Mouse (Mus musculus) A20 (cell line): ENCODE measurements at regions not wholly inside any gene's neighbourhood (a gene's known extent, or its start where the extent isn't known, plus 50 kb on each side); places are given as distances from the start of the nearest gene placed in this dataset.

Source experiments
- DNase-seq: peaks from one replicate; pipeline ENCODE4 v3.0.0-alpha.2; 2011; ENCODE audit warnings: low read depth, low spot score

GRCm38 (mm10) chr17:64382894-64383293 is 51.2 kb upstream of the Pja2 start:
- no peak for DNase-seq

GRCm38 (mm10) chr17:64383600-64383999 is 51.9 kb upstream of the Pja2 start:
- peak; percentile 30 for DNase-seq

- DNase-seq, result no peak
Observed at GRCm38 (mm10) chr17:64390349-64390748, 58.6 kb upstream of the Pja2 start.

GRCm38 (mm10) chr17:64397254-64397897 is 65.7 kb upstream of the Pja2 start:
- no peak for DNase-seq

- no peak for DNase-seq
Observed at GRCm38 (mm10) chr17:64398114-64398692, 66.5 kb upstream of the Pja2 start.

GRCm38 (mm10) chr17:64398708-64399107 is 67.0 kb upstream of the Pja2 start:
- no peak for DNase-seq

- DNase-seq, result no peak
Observed at GRCm38 (mm10) chr17:64406742-64407254, 75.1 kb upstream of the Pja2 start.

- DNase-seq, result no peak
Observed at GRCm38 (mm10) chr17:64407255-64408011, 75.7 kb upstream of the Pja2 start.

- DNase-seq, result no peak
Observed at GRCm38 (mm10) chr17:64425811-64426210, 94.1 kb upstream of the Pja2 start.

- no peak for DNase-seq
Observed at GRCm38 (mm10) chr17:64426536-64426935, 94.8 kb upstream of the Pja2 start.

- DNase-seq, result no peak
Observed at GRCm38 (mm10) chr17:64439571-64439970, 107.9 kb upstream of the Pja2 start.

- DNase-seq, result no peak
Observed at GRCm38 (mm10) chr17:64454736-64455135, 123.0 kb upstream of the Pja2 start.

GRCm38 (mm10) chr17:64466273-64466672 is 134.3 kb upstream of the Man2a1 start:
- no peak for DNase-seq

GRCm38 (mm10) chr17:64466746-64467145 is 133.8 kb upstream of the Man2a1 start:
- DNase-seq, result no peak

GRCm38 (mm10) chr17:64467297-64467696 is 133.2 kb upstream of the Man2a1 start:
- DNase-seq, result no peak

- DNase-seq, result no peak
Observed at GRCm38 (mm10) chr17:64469754-64470400, 130.7 kb upstream of the Man2a1 start.

GRCm38 (mm10) chr17:64480607-64481038 is 119.9 kb upstream of the Man2a1 start:
- no peak for DNase-seq

- no peak for DNase-seq
Observed at GRCm38 (mm10) chr17:64484835-64485234, 115.7 kb upstream of the Man2a1 start.

- DNase-seq, result no peak
Observed at GRCm38 (mm10) chr17:64489769-64490335, 110.7 kb upstream of the Man2a1 start.

- no peak for DNase-seq
Observed at GRCm38 (mm10) chr17:64490664-64491063, 109.9 kb upstream of the Man2a1 start.

- DNase-seq, result no peak
Observed at GRCm38 (mm10) chr17:64491922-64492353, 108.6 kb upstream of the Man2a1 start.
